Mouse (Mus musculus): ENCODE data around the gene Thbs1.
A peak's percentile ranks its signal among the peaks of the same experiment; 100 is the strongest.

Thbs1 gene

DNA sequence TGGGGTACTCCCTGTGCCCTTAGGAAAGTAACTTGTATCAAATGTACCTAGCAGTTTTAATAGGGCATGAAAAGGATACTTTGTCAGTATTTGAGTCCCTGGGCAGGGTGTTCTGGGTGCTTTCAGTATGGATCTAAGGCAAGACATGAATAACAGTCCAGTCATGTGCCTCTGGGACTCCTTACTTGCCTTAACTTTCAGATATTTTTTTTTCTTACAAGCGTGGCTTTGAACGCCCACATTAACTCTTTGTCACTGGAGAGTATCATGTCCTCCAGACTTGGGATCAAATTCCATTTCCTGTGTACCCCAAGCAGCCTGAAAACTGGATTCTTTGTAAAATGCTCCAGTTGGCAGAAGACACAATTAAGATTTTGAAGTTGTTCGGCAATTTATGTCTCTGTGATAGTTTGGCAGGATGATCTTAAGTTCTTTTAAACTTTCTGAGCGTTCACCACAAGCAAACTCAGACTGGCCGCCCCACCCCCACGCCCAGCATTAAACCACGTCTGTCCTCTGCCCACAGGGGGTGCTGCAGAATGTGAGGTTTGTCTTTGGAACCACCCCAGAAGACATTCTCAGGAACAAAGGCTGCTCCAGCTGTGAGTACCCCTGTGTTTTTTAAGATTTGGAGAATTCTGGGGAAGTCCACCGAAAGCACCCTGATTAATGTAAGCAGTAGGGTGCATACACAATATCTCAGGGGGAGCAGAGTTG is 2.3 kb downstream of the Thbs1 start:
- no peak for DNase-seq (ENCODE audit: low read depth, low spot score)

DNA sequence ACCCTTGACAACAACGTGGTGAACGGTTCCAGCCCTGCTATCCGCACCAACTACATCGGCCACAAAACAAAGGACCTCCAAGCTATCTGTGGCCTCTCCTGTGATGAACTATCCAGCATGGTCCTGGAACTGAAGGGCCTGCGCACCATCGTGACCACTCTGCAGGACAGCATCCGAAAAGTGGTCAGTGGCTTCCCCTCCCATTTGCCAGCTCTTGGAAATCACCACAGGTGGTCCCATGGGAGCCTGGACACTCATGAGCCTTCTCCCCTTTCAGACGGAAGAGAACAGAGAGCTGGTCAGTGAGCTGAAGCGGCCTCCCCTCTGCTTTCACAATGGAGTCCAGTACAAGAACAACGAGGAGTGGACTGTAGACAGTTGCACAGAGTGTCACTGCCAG is 3.0 kb downstream of the Thbs1 start:
- DNase-seq (ENCODE audit: low read depth, low spot score): no peak

DNA sequence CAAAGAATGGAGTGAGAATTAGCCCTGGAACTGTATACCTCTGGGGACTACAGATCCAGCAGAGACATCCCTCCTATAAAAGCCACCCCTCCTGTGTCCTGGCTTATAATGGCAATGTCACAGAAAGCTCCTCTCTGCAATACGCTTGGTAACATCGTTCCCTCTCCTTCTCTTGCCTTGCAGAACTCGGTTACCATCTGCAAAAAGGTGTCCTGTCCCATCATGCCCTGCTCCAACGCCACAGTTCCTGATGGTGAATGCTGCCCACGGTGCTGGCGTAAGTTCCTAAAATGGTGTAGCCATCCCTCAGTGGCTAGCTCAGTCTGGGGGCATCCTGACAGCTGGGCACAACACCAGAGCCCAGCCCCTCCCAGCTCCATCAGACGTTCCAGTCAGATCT is 4.0 kb downstream of the Thbs1 start:
- no peak for DNase-seq (ENCODE audit: low read depth, low spot score)

DNA sequence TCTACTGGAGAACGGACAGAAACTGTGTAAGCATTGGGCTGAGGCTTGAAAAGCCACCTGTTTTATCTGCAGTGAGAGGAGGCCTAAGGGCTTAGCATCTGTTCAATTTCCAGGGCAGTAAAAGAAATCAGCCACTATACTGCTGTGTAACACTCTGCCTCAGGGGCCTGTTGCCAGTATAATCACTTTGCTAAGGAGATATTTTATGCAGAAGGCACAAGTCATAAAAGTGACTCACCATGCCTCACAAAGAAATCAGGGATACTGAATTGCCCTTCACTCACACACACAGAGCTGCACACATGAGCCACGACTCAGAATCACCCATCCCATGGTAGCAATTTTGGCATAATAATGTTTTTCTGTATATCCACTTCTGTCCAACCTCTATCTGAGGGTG is 4.5 kb downstream of the Thbs1 start:
- DNase-seq (ENCODE audit: low read depth, low spot score): no peak

DNA sequence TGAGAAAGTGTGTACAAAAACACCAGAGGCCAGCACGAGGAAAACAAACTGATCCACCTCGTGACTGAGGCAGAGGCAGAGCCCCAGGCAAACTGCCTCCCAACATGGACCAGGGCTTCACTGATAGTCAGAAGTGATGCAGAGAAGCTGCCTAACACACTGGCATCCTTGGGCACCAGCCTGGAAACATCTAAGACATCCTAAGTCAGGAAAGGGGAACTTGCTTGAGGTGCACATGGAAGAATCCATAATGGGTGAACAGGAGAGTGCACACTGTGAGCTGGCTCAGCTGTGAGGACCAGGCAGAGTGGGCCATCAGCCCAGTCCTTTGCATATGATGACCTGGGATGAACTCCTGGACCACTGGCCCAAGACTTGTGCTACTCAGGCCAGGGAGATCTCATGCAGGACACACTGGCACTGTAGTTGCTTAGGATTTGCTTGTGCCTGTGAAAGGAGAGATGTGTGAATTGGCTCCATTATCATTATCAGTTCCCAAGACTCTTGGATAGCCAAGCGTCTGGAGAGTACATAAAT is 5.1 kb downstream of the Thbs1 start:
- DNase-seq (ENCODE audit: low read depth, low spot score): no peak

DNA sequence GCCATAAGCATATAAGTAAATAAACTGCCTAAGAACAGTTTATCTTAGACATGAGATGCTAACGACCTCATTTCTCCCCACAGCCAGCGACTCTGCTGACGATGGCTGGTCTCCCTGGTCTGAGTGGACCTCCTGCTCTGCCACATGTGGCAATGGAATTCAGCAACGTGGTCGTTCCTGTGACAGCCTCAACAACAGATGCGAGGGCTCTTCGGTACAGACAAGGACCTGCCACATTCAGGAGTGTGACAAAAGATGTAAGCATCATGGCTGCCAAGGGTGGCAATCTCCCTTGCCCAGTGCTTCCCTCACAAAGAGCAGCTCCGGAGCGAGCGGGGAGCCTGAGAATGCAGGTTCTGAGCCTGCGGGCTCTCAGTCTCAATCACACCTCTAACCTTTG is 5.7 kb downstream of the Thbs1 start:
- no peak for DNase-seq (ENCODE audit: low read depth, low spot score)

DNA sequence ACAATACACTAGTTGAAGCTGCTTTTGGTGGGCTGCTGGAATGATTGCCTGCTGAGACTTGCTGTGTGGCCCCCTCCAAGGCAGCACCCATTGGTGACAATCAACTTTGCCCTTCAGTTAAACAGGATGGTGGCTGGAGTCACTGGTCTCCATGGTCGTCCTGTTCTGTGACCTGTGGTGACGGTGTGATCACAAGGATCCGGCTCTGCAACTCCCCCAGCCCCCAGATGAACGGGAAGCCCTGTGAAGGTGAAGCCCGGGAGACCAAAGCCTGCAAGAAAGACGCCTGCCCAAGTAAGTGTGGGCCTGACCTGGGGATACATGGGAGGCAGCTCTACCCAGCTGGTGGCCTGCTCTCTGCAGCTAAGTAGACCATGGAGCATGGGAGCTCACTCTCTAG is 6.4 kb downstream of the Thbs1 start:
- no peak for DNase-seq (ENCODE audit: low read depth, low spot score)

DNA sequence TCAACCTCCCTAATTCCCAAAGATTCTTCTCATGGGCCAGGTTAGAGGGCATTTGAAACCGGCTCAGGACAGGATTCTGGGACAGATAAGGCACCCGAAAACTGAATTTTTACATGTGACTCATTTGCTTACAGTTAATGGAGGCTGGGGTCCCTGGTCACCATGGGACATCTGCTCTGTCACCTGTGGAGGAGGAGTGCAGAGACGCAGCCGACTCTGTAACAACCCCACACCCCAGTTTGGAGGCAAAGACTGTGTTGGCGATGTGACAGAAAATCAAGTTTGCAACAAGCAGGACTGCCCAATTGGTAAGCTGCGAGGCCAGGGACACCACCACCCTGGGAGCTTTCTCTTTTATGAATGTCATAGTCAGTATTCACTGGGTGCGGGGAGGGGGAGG is 6.8 kb downstream of the Thbs1 start:
- DNase-seq (ENCODE audit: low read depth, low spot score): no peak

DNA sequence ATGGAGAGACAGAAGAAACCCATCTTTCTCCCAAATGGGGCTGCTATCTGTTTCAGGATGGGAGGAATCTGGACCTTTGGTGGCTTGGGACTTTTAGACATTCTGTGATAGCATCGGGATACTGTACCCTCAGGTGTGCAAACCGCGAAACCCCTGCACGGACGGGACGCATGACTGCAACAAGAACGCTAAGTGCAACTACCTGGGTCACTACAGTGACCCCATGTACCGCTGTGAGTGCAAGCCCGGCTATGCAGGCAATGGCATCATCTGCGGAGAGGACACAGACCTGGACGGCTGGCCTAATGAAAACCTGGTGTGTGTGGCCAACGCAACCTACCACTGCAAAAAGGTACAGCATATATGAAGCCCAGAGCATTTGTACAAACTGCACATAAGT is 8.0 kb downstream of the Thbs1 start:
- no peak for DNase-seq (ENCODE audit: low read depth, low spot score)

DNA sequence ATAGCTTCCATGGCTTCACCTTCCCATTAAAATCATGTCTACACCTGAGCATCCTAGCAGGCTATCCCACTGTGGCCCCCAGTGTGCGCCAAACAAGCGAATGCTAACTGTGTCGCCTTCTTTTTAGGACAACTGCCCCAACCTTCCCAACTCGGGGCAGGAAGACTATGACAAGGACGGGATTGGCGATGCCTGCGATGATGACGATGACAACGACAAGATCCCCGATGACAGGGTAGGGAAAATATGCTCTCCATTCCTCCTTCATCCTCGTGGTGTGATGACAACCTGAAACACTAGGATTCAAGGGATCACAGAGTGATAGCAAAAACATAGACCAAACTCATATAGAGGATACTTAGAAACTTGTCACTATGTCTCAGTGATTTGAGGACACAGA is 8.4 kb downstream of the Thbs1 start:
- no peak for DNase-seq (ENCODE audit: low read depth, low spot score)

DNA sequence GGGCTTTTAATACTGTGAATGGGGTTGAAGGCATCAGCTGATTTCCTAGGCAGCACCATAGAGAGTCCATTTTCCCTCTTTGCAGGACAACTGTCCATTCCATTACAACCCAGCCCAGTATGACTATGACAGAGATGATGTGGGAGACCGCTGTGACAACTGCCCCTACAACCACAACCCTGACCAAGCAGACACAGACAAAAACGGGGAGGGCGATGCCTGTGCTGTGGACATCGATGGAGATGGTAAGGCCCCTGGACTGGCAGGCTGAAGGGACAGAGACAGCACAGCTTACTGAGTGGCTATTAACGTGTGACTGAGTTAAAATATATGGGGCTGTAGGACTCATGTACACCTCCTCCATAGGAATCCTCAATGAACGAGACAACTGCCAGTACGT is 9.1 kb downstream of the Thbs1 start:
- DNase-seq (ENCODE audit: low read depth, low spot score): no peak

DNA sequence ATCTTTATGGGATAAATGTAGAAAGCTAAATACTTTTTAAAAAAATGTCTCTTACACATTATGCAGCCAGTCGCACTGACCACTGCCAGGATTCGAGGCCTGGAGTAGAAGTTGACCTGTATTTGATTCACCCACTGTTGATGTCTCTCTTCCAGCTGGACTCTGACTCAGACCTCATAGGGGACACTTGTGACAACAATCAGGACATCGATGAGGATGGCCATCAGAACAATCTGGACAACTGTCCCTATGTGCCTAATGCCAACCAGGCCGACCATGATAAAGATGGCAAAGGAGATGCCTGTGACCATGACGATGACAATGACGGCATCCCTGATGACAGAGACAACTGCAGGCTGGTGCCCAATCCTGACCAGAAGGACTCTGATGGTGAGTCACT is 10.6 kb downstream of the Thbs1 start:
- no peak for DNase-seq (ENCODE audit: low read depth, low spot score)

DNA sequence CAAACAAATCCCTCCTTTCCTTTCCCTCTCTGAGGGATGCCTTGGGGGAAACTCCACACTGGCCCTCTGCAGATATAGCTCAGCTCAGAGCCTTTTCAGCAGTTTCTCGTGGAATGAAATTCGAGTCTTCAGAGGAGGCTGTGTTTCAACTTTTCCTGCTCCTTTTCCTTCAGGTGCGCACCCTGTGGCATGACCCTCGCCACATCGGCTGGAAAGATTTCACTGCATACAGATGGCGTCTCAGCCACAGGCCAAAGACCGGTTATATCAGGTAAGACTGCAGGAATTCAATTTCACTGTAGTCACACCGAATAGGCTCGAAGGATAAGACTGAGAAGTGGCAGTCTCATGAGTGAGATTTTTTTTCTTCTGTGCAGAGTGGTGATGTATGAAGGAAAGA is 12.1 kb downstream of the Thbs1 start:
- no peak for DNase-seq (ENCODE audit: low read depth, low spot score)

DNA sequence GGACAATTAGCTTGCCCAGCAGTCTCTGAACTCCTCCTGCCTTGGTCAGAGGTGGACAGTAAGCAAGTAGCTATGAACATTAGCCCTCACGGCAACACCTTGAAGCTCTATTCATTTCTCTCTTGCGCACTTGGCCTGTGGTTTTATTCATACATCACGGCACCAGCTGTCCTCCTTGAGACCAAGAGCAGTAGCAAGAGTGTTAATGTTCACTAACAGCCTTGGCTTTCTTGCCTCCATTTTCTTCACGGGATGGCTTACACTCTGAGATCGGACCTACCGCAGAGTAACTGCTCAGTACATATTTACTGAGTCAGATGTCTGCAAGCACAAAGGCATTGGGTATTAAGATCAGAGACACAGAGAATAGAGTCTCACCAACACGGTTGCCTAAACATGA is 12.8 kb downstream of the Thbs1 start:
- DNase-seq (ENCODE audit: low read depth, low spot score): no peak

DNA sequence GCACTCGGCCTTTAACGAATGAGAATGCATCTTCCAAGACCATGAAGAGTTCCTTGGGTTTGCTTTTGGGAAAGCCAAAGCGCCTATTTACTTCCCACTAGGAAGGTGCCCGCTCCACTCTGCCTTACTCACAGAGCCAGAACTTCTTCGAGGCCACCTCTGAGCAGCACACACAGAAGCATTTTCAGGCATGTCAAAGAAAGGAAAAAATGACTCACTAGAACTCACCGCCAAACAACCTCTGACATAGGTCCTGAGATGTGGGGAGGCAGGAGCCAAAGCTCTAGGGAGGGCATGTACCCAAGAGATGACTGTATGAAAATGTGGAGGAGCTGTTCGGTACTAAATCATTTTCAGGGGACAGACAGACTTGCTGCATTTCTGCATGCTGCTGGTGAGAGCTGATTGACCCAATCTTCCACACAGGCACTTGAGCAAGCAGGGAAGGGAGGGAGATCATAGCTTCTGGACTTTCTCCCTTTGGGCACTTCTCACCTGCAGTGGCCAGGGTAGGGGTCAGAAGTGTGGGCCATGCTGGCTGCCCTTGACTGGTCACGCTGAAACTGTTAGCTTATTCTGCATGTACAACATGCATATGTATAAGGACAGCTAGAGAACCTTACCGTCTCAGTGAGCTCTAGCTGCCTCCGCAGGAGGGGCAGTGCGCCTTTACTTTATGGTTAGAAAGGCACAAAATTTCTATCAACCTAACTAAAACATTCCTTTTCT is 13.7 kb downstream of the Thbs1 start:
- DNase-seq (ENCODE audit: low read depth, low spot score): peak; percentile 16

DNA sequence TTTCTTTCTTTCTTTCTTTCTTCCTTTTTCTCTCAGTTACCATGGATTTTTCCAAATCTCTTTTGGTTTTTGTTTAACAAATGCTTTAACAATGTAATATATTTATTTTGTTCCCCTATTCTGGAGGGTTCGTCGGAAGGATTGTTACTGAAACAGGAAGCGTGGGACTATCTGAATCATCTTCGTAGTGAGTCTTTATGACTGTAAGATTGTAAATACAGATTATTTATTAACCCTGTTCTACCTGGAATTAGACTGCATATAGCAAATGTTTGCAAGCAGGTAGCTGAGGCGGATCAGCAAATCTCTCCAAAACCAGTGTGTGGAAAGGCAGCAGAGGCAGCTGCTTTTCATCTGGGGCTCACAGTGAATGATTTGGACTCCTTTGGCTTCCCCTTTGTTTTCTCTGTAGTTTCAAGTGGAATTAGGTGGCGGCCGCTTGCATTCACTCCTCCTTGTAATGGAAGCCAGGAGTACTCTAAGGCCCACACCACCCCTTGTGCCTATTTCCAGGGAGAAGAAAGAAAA is 14.3 kb downstream of the Thbs1 start:
- no peak for DNase-seq (ENCODE audit: low read depth, low spot score)

DNA sequence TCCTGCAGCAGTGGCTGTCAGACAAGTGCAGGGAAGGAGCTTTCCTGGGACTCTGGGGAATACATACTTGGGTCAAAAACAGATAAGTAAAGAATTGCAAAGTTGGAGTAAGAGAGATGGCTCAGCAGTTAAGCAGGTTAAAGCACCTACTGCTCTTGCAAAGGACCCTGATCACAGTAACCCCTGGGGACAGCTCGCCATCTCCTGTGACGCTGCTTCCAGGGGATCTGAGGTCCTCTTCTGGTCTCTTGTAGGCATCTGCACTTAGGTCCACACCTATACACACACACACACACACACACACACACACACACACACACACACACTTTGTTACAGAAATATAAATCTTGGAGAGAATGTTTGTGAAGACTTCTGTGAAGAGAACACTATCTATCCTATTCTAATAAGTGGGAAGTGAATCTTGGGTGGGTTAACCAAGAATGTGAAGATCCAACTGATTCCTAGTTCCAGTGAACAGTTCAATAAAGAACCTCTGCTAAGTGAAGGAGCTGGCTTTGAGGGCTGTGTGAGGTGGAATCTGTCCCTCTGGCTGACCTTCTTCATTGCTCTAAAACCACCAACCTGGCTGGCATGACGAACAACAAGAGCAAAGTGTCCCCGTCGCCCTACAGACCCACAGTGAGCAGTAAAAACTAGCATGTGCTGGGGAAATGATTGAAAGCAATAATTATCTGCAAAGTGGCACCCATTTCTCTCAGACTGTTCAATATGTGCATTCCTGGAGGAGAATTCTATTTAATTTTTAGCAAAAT is 16.0 kb downstream of the Thbs1 start:
- no peak for DNase-seq (ENCODE audit: low read depth, low spot score)

DNA sequence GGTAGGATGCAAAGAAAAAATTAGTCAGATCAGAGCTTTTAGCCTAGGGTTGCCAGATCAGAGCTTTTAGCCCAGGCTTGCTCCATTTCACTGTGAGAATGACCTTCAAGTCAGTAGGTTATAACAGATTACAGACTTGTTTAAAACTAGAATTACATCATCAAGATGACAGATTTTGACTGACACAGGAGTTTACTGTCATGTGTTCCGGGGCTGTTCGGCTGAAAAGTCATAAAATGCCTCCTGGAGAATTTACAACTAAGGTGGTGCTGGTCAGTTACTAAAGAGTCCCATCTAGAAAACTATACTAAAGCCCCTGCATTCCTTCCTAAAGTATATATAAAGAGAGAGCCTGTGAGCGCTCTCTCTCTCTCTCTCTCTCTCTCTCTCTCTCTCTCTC is 16.6 kb downstream of the Thbs1 start:
- DNase-seq (ENCODE audit: low read depth, low spot score): no peak

DNA sequence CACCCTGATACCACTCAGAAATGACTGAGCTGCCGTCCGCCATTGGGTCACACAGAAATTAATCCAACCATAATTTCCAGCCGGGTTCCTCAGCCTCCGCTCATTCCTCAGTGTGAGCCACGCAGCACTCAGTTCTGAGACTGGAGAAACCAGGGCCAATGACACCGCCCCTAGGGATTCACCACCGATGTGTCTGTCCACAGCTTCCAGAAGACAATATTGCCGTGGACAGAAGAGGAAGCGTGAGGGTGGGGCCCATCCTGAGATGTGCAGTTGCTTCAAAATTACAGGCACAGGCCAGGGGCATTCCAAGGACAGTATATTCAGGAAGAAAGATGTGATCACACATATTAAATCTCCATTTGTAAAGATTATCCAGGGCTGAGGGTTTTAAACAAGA is 25.4 kb downstream of the Thbs1 start:
- no peak for DNase-seq (ENCODE audit: low read depth, low spot score)

DNA sequence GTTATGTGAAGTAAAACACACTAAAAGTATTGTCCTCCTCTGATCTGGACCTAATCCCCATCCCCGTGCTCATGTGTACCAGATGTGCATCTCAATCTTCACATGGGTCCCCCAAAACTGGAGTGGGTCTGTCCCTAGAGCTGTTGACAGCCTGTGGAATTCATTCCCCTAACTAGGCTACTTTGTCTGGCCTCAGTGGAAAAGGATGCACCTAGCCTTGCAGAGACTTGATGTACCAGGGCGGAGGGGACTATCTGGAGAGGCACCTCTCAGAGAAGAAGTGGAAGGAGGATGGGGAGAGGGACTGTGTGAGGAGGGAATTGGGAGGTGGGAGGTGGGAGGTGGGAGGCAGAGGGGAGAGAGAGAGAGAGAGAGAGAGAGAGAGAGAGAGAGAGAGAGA is 26.1 kb downstream of the Thbs1 start:
- no peak for DNase-seq (ENCODE audit: low read depth, low spot score)

DNA sequence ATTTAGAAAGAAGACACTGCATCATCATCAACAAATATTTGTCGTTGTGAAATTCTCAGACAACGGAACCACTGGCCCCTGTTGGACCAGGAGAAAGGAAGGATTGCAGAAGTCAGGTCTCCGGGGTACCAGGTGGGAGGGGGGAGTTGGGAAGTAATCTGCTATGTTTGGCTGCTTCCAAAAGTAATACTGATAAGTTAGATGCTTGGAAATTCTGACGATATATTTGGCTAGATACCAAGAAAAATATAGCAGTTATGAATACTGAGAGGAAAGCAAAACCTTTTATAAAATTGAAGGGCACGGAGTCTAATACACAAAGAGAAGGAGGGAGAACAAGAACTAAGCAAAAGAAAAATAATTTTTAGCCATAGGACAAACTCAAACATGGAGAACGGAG is 27.6 kb downstream of the Thbs1 start:
- DNase-seq (ENCODE audit: low read depth, low spot score): no peak

DNA sequence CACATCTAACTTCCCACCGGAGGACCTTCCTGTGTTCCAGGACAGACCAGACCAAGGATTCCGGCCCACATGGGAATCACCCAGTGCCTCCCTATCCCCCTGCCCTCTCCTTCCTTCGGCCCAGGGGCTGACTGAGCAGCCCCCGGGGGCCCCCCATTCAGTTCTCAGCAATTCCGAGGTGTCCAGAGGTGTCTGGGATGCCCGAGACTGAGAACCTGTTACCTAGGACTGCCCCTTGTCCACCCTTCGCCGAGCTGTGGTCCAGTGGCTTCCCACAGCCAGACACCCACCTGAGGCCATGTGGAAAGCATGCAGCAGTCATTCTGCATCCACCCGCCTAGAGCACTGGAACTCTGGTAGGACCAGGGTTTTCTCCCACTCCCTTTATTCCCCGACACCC is 30.0 kb downstream of the Thbs1 start:
- DNase-seq (ENCODE audit: low read depth, low spot score): no peak

Data from CD4-positive helper T cell, adult 2 months (primary cell).